Mouse (Mus musculus): ENCODE data around the gene Lrig3.

Lrig3 gene

DNA sequence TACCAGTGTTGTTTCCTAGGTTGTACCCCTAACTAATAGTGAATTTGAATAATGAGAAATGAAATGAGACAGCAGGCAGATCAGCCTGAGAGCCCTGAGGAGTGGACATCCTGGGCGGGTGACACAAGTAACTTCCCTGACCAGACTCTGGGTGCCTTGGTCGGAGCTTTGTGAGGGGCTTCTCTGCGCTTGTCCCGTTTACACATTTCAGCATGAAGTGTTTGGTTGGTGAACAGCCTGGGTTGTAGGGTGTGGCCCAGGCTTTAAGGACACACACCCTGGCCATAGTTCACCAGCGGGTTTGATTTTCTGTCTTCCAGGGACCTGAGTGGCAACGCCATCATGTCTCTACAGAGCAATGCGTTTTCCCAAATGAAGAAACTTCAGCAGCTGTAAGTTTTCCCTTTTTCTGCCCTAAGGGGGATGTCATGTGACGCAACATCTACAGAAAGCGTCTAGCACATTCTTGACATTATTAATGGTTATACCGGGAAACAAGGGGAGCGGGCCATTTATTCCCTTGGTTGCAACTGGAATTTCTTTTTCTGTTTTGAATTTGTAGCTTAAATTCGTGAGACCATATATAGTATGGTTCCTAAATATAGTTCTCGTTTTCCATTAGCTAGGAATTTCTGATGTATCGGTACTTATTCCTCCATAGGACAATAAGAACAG, 36.2 kb downstream of the Lrig3 start:
- no peak for DNase-seq (ENCODE audit: low read depth)

DNA sequence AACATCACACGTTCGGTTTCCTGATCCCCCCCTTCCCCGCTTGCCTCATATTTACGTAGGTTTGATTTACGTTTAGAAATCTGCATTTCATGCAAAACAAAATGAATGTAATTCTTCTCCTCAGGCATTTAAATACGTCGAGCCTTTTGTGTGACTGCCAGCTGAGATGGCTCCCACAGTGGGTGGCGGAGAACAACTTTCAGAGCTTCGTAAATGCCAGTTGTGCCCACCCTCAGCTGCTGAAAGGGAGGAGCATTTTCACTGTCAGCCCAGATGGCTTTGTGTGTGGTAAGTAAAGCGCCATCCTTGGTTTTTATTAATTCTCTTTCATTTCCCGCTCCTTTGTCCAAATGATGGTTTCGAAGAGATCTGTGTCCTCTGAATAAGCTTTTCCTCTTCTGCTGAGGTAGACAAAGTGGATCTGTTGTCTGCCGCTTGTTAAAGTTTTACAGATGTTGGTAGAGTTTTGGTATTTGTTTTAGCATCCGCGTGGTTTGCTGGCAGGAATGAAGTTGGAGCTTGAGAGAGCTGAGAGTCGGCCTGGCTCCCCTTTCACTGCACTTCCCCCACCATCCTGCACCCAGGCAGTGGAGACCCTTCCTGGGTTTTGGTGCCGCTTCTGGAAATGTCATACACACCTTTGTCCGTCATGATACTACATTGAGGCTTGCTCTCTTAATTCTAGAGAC, 37.0 kb downstream of the Lrig3 start:
- no peak for DNase-seq (ENCODE audit: low read depth)

DNA sequence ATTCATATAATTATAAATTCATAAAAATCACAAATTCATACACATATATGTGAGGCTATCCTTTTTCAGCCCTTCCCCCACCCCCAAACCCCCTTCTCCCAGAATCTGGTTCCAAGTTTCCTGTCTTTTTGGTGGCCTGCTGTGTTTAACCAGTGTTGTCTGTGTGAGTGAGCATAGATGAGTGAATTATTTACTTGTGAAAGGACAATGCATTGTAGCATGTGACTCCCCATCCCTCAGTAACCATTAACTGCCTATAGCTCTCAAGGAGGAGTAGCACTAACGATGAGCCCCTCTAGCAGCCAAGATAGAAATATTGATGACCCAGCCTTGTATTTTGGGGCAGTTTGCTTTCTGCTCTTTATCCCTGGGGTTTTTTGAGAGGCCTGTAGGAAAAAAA, 37.9 kb downstream of the Lrig3 start:
- DNase-seq (ENCODE audit: low read depth) = no peak

DNA sequence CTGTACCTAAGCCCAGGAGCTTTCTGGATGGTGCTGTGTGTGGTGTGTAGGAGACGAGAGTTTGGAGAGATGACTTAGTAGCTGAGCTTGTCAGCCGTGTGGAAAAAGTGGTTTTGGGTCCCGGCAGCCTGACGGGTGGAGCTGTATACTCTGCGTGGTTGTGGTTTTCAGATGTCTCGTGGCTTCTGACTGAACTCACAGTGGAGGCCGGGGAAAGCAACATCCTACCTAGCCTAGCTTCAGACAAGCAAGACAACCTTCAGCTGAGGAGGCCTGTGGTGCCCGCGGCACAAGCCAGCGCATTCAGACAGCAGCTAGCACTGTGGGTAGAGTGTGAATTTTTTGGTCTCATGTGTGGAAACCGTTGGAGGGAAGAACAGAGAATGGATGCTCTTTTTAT, 47.7 kb downstream of the Lrig3 start:
- no peak for DNase-seq (ENCODE audit: low read depth)

DNA sequence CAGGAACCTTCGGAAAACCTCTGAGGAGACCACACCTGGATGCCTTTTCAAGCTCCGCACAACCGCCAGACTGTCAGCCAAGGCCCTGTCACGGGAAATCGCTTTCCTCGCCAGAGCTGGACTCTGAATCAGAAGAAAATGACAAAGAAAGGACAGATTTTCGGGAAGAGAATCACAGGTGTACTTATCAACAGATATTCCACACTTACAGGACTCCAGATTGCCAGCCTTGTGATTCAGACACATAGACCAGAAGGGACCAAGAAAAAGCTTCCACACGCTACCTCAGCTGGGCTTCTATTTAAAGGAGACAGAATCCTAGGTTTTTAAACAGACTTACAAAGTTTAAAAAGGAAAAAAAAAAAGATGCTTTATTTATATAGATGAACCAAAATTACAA, 48.7 kb downstream of the Lrig3 start:
- DNase-seq (ENCODE audit: low read depth) = no peak

DNA sequence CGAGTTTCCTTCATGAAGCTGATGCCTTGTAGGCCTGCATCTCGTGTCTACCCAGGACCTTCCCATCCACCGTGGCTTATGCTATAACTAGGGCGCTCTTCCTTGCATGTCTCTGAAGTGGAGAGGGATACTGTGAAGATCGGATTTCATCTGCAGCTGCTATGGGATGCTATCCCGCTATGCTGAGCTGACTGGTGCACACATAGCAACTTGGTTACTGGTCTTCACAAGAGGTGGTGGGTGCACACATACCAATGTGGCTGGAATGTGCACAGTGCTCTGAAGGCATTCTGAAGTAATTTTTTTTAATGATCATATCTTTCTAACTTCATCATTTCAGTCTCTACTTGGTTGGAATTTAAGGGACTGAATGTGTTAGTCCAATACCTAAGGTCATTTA, 49.7 kb downstream of the Lrig3 start:
- no peak for DNase-seq (ENCODE audit: low read depth)

DNA sequence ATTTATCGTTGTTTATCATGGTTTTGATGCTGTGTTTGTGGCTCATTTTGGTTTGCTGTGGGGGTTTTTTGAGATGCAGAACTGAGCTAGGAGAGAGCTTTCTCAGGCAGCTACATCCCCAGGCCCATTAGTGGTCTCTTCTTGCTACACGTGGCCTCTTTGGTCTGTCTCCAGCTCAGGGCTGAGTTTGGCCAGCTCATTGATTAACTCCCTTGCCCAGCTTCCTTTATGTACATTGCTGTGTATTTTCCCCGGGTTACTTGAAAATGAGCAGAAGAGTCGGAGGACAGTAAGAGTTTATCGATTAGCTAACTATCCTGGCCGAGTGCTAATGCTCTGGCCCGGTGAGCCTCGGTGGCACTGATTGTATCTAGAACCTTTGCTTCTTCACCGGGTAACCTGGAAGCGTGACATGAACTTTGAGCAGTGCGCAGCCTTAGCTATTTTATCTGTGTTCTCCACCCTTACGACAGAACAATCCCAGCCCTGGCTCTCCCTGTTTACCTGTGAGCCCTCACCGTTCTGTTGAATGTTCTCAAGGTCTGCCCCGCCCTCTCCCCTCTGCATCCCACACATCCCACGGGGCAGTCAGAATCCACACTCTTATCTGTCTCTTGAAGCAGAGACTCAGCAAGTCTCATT, 53.5 kb downstream of the Lrig3 start:
- DNase-seq (ENCODE audit: low read depth) = no peak

DNA sequence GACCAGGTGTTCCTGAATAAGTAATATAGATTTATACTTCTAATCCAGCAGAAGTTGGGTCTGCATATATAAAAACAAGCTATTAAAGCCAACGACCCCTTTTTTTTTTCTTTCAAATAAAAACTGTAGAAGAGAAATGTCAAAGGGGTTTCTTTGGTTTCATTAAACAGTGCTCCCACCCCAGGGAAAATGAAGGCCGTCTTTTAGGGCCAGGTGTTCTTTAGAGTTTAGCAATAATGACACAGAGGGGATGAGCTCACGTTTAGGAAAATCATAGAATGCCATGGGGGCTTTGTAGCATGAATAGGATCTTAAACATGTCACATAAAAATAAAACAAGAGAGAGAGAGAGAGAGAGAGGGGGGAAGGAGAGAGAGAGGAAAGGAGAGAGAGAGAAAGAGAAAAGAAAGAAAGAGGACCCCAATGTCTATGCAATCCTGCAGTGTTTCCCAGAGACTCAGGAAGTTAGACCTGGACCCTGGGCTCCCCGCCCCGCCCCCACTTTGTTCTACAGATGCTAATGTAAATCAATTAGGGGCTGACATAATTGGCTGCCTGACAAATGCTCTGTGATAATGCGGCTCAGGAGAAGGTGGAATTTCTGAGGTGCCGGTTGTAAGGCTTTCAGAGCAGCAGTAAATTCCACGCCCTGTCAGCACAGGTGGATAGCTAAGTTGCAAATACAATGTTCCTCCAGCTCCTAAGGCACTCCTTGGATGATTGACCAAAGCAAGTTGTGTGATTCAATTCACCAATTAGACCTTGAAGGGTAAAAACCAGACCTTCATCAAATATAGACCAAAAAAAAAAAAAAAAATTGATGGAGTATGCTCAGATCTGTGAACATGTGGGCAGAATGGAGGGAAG, 62.8 kb downstream of the Lrig3 start:
- DNase-seq (ENCODE audit: low read depth) = no peak

DNA sequence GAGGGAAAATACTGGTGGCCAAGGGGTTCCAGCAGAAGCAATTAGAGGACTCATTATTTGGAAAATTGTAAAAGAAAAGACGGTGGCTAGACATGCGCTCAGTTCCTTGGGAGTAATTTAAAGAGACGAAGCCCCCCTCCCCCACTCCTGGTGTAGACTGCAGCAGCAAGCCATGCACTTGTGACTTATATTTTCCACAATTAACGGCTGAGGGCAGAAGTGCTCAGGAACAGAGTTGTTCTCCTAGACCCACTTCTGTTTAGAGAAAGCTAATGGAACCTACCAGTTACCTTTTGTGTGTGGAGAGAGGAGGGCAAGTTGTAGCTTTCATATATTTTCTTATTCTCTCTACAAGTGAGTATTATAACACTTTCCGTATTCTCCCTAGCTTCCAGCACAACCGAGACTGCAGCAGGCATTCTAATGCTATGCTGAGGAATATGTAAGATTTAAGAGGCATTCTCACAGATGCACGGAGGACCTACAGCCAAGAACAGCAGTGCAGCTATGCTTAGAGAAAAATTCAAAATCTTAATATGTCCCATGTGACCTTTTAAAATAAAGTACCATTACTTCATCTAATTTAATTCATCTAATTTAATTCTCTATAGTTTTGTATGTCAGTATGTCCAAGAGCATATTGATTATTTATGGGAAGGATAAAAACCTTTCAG, 63.6 kb downstream of the Lrig3 start:
- no peak for DNase-seq (ENCODE audit: low read depth)

DNA sequence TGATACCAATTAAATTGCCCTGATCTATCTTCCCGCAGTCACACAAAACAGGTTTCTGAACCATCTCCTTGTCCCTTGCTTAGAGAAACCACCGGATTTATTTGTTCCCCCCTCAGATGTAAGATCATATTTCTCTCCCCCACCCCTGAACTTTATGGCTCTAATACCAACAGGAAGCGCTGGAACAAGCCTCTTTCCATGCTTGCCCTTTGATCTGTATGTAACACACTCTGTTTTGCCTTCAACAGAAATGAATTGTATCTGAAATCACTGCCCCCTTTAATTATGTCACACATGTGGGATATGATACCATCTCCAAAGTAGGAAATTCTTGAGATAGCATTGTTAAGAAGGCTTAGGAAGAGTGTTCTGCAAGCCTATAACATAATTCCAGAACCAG, 90.9 kb downstream of the Lrig3 start:
- DNase-seq (ENCODE audit: low read depth) = no peak

DNA sequence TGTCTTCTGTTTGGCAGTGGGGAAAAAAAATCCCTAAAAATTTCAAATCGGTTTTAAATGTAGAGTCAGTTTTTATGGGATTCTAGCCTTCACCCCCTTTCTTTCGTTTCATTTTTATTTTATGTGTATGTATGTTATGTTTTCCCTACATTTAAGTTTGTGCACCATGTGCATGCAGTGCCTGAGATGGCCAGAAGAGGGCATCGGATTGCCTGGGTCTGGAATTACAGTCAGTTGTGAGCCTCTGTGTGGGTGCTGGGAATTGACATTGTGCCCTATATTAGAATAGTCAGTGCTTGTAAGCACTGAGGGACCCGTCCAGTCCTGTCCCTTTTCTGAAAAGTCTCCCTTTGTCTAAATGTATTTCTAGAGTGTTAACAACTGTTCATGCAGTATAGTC, 96.8 kb downstream of the Lrig3 start:
- no peak for DNase-seq (ENCODE audit: low read depth)

All from c-Kit-positive CD71-negative TER-119-negative erythroid progenitor cells, embryonic 14.5 days (primary cell).